Mouse (Mus musculus): ENCODE data around the gene Clca3b. TPM values are rescaled to one million over a fixed set of nuclear protein-coding genes. Genes with fewer than 3 reads are reported as not detected.
"Not testable (repeated sequence)": the region's sequence is repeated elsewhere in the genome, so short reads cannot be mapped to it uniquely, and the experiment has no call there.

Gene Clca3b
- polyA plus RNA-seq (2015; fragmentation: Nextera tagmentation; extraction: Ambion mirVana): not detected in 2 replicates

GRCm38 (mm10) chr3:144849014-144849556 is at the start of gene Clca3b:
Gene Clca3b, minus strand, starts transcription at chr3:144849357.
- not testable (repeated sequence) for H3K9ac ChIP-seq; H3K27me3 ChIP-seq; H3K4me3 ChIP-seq (replicated peaks); ATAC-seq (ENCODE audit: insufficient read depth); H3K9me3 ChIP-seq (replicated peaks); H3K4me1 ChIP-seq (replicated peaks); H3K36me3 ChIP-seq (replicated peaks); H3K27ac ChIP-seq (replicated peaks); H3K4me2 ChIP-seq
- WGBS (ENCODE audit: insufficient replicate concordance): 69% methylated on average over 9 of the region's 9 CpGs

- 56% methylated on average over 2 of the region's 2 CpGs for WGBS (ENCODE audit: insufficient replicate concordance)
- Histone ChIP-seq H3K27ac (replicated peaks) (no peak overlapping the region), H3K27me3 (no peaks in the 10 kb centered on the region), H3K4me2 (no peak overlapping the region), H3K36me3 (replicated peaks) (no peaks in the 10 kb centered on the region), H3K4me1 (replicated peaks) (no peaks in the 10 kb centered on the region), H3K9ac (no peak overlapping the region), H3K9me3 (replicated peaks) (no peaks in the 10 kb centered on the region), H3K4me3 (replicated peaks) (no peak overlapping the region)
- ATAC-seq (ENCODE audit: insufficient read depth): no peak
Measured at GRCm38 (mm10) chr3:144897042-144897678, 48.0 kb upstream of the Clca3b start.

- Histone ChIP-seq H3K27ac (replicated peaks) (no peak overlapping the region), H3K9me3 (replicated peaks) (no peaks in the 10 kb centered on the region), H3K4me3 (replicated peaks) (no peak overlapping the region), H3K36me3 (replicated peaks) (no peaks in the 10 kb centered on the region), H3K27me3 (no peaks in the 10 kb centered on the region), H3K9ac (no peak overlapping the region), H3K4me1 (replicated peaks) (no peaks in the 10 kb centered on the region), H3K4me2 (no peak overlapping the region)
- no peak for ATAC-seq (ENCODE audit: insufficient read depth)
- 47% methylated on average over 2 of the region's 2 CpGs for WGBS (ENCODE audit: insufficient replicate concordance)
Measured at GRCm38 (mm10) chr3:144890246-144890758, 41.1 kb upstream of the Clca3b start.

GRCm38 (mm10) chr3:144886957-144887356 is 37.8 kb upstream of the Clca3b start:
- no peaks in the 10 kb centered on the region for H3K27me3 ChIP-seq

GRCm38 (mm10) chr3:144872012-144872411 is 22.9 kb upstream of the Clca3b start:
- not testable (repeated sequence) for H3K4me2 ChIP-seq; ATAC-seq (ENCODE audit: insufficient read depth); H3K36me3 ChIP-seq (replicated peaks); H3K9ac ChIP-seq; H3K4me1 ChIP-seq (replicated peaks); H3K27me3 ChIP-seq; H3K4me3 ChIP-seq (replicated peaks); H3K9me3 ChIP-seq (replicated peaks); H3K27ac ChIP-seq (replicated peaks)
- 34% methylated on average over 4 of the region's 4 CpGs for WGBS (ENCODE audit: insufficient replicate concordance)

More at GRCm38 (mm10) chr3:144886957-144887356, 37.8 kb upstream of the Clca3b start:
- no peaks in the 10 kb centered on the region for H3K36me3 ChIP-seq (replicated peaks)
- no peak for ATAC-seq (ENCODE audit: insufficient read depth)
- H3K9me3 ChIP-seq (replicated peaks): no peaks in the 10 kb centered on the region
- H3K9ac ChIP-seq: no peak overlapping the region
- no peaks in the 10 kb centered on the region for H3K4me1 ChIP-seq (replicated peaks)
- H3K27ac ChIP-seq (replicated peaks): no peak overlapping the region
- no peak overlapping the region for H3K4me3 ChIP-seq (replicated peaks)
- H3K4me2 ChIP-seq: no peak overlapping the region

GRCm38 (mm10) chr3:144849584-144849983 is 427 bp upstream of the Clca3b start:
- no peak overlapping the region for H3K27ac ChIP-seq (replicated peaks)
- H3K9ac ChIP-seq: no peak overlapping the region
- ATAC-seq (ENCODE audit: insufficient read depth): no peak
- H3K4me1 ChIP-seq (replicated peaks): no peaks in the 10 kb centered on the region
- no peaks in the 10 kb centered on the region for H3K9me3 ChIP-seq (replicated peaks)
- H3K4me2 ChIP-seq: no peak overlapping the region
- 23% methylated on average over 4 of the region's 4 CpGs for WGBS (ENCODE audit: insufficient replicate concordance)
- H3K36me3 ChIP-seq (replicated peaks): no peaks in the 10 kb centered on the region
- H3K4me3 ChIP-seq (replicated peaks): no peak overlapping the region
- H3K27me3 ChIP-seq: no peaks in the 10 kb centered on the region

GRCm38 (mm10) chr3:144827257-144827656 is 21.9 kb downstream of the Clca3b start:
- Histone ChIP-seq H3K27ac (replicated peaks) (no peak overlapping the region), H3K4me2 (no peak overlapping the region), H3K27me3 (no peaks in the 10 kb centered on the region), H3K9ac (no peak overlapping the region), H3K36me3 (replicated peaks) (no peaks in the 10 kb centered on the region), H3K4me1 (replicated peaks) (no peaks in the 10 kb centered on the region), H3K9me3 (replicated peaks) (no peaks in the 10 kb centered on the region), H3K4me3 (replicated peaks) (no peak overlapping the region)
- 67% methylated on average over 6 of the region's 6 CpGs for WGBS (ENCODE audit: insufficient replicate concordance)
- ATAC-seq (ENCODE audit: insufficient read depth): no peak

- H3K4me1 ChIP-seq (replicated peaks): no peaks in the 10 kb centered on the region
- H3K4me3 ChIP-seq (replicated peaks): no peak overlapping the region
- no peaks in the 10 kb centered on the region for H3K9me3 ChIP-seq (replicated peaks)
- H3K4me2 ChIP-seq: no peak overlapping the region
- 10% methylated on average over 10 of the region's 10 CpGs for WGBS (ENCODE audit: insufficient replicate concordance)
- no peaks in the 10 kb centered on the region for H3K36me3 ChIP-seq (replicated peaks)
- ATAC-seq (ENCODE audit: insufficient read depth): no peak
- no peaks in the 10 kb centered on the region for H3K27me3 ChIP-seq
- no peak overlapping the region for H3K27ac ChIP-seq (replicated peaks)
- no peak overlapping the region for H3K9ac ChIP-seq
Measured at GRCm38 (mm10) chr3:144825151-144825550, 24.0 kb downstream of the Clca3b start.

GRCm38 (mm10) chr3:144823331-144823730 is 25.8 kb downstream of the Clca3b start:
- H3K4me3 ChIP-seq (replicated peaks): no peak overlapping the region
- H3K27me3 ChIP-seq: no peaks in the 10 kb centered on the region
- H3K9me3 ChIP-seq (replicated peaks): no peaks in the 10 kb centered on the region
- 71% methylated on average over 5 of the region's 5 CpGs for WGBS (ENCODE audit: insufficient replicate concordance)
- no peaks in the 10 kb centered on the region for H3K4me1 ChIP-seq (replicated peaks)
- no peaks in the 10 kb centered on the region for H3K36me3 ChIP-seq (replicated peaks)
- ATAC-seq (ENCODE audit: insufficient read depth): no peak
- H3K9ac ChIP-seq: no peak overlapping the region
- H3K4me2 ChIP-seq: no peak overlapping the region
- no peak overlapping the region for H3K27ac ChIP-seq (replicated peaks)

- WGBS (ENCODE audit: insufficient replicate concordance): 33% methylated on average over 1 of the region's 1 CpGs
- no peak overlapping the region for H3K4me2 ChIP-seq
- ATAC-seq (ENCODE audit: insufficient read depth): no peak
Measured at GRCm38 (mm10) chr3:144820632-144821031, 28.5 kb downstream of the Clca3b start.

GRCm38 (mm10) chr3:144819219-144819618 is 29.9 kb downstream of the Clca3b start, which contains the start of gene Clca3a2:
Gene Clca3a2, minus strand, starts transcription at chr3:144819494.
- WGBS (ENCODE audit: insufficient replicate concordance): 58% methylated on average over 6 of the region's 6 CpGs
- not testable (repeated sequence) for H3K4me1 ChIP-seq (replicated peaks); H3K4me2 ChIP-seq; H3K4me3 ChIP-seq (replicated peaks); ATAC-seq (ENCODE audit: insufficient read depth); H3K27ac ChIP-seq (replicated peaks); H3K36me3 ChIP-seq (replicated peaks); H3K9me3 ChIP-seq (replicated peaks); H3K27me3 ChIP-seq; H3K9ac ChIP-seq

More at GRCm38 (mm10) chr3:144820632-144821031, 28.5 kb downstream of the Clca3b start:
- H3K27me3 ChIP-seq: no peaks in the 10 kb centered on the region
- no peak overlapping the region for H3K9ac ChIP-seq
- H3K36me3 ChIP-seq (replicated peaks): no peaks in the 10 kb centered on the region
- no peaks in the 10 kb centered on the region for H3K4me1 ChIP-seq (replicated peaks)
- no peak overlapping the region for H3K4me3 ChIP-seq (replicated peaks)
- no peak overlapping the region for H3K27ac ChIP-seq (replicated peaks)
- H3K9me3 ChIP-seq (replicated peaks): no peaks in the 10 kb centered on the region
